Mouse (Mus musculus): ENCODE measurements around the gene Tenm3.

- no peak for TF ChIP-seq CTCF (IDR thresholded peaks at IDR 0.05; ENCODE audit: borderline replicate concordance, insufficient read depth, low read length)
- peak; percentile 58 for TF ChIP-seq POLR2A (IDR thresholded peaks at IDR 0.05; ENCODE audit: low read depth, low read length)
These were observed 288.8 kb downstream of the Tenm3 start for GRCm38 (mm10) chr8:48554762-48555545.
